Mouse (Mus musculus): ENCODE results near the gene Hccs.

GRCm38 (mm10) chrX:169261034-169261433 is 59.1 kb downstream of the Hccs start:
- TF ChIP-seq CTCF (IDR thresholded peaks at IDR 0.05; ENCODE audit: extremely low read depth, insufficient read depth, low read length) (no peak), POLR2A (IDR thresholded peaks at IDR 0.05; ENCODE audit: extremely low read depth, insufficient read depth, low read length) (no peak)

Measured in cortical plate, adult 2 months (tissue).